Mouse (Mus musculus) heart, embryonic 14.5 days (tissue): ENCODE data around the gene Clmn. TPM values are rescaled to one million over a fixed set of nuclear protein-coding genes. Genes with fewer than 3 reads are reported as not detected.

Experiments
- polyA plus RNA-seq: library from polyadenylated mRNA; unstranded; fragments of >200 nt; fragmentation: Nextera tagmentation; extraction: Ambion mirVana; gene quantifications from 2 replicates; pipeline ENCODE4 v1.2.1, GENCODE M21; 2014

Clmn gene
- polyA plus RNA-seq, 1 experiment from 2014 or later: 0.49 TPM

Other genes starting within 250 kb of the Clmn start
- 15.4 and 19.7 TPM in 2 replicates for gene Dicer1, start 113.1 kb downstream of the Clmn start, polyA plus RNA-seq
- 0.75 and 0.93 TPM in 2 replicates for gene Syne3, start 144.7 kb upstream of the Clmn start, polyA plus RNA-seq
- gene Glrx5, start 167.6 kb upstream of the Clmn start, polyA plus RNA-seq: 200 and 208 TPM in 2 replicates